Mouse (Mus musculus): Measurements from ENCODE around the gene Dhx37.
"Not testable (repeated sequence)": the region's sequence is repeated elsewhere in the genome, so short reads cannot be mapped to it uniquely, and the experiment has no call there.

Dhx37 gene

GRCm38 (mm10) chr5:125390906-125391477 lies 42.9 kb downstream of the Dhx37 start:
- in situ Hi-C loops (cut with MboI, MseI), result no loop called here

- in situ Hi-C loops (cut with MboI, MseI), result no loop called here
Measured at GRCm38 (mm10) chr5:125389579-125390441, 44.1 kb downstream of the Dhx37 start, which contains the start of gene Ubc. Gene Ubc (minus strand): TSS chr5:125390202.

- in situ Hi-C loops (cut with MboI, MseI), result no loop called here
Measured at GRCm38 (mm10) chr5:125389131-125389578, 44.8 kb downstream of the Dhx37 start, which contains the start of gene Gm10382. Gene Gm10382 (plus strand): TSS chr5:125389322.

GRCm38 (mm10) chr5:125388358-125389092 lies 45.4 kb downstream of the Dhx37 start:
- in situ Hi-C loops (cut with MboI, MseI), result no loop called here

GRCm38 (mm10) chr5:125387295-125387694 lies 46.6 kb downstream of the Dhx37 start:
- in situ Hi-C loops (cut with MboI, MseI), result not testable (repeated sequence)

GRCm38 (mm10) chr5:125385215-125385940 lies 48.5 kb downstream of the Dhx37 start:
- in situ Hi-C loops (cut with MboI, MseI), result no loop called here

- in situ Hi-C loops (cut with MboI, MseI), result no loop called here
Measured at GRCm38 (mm10) chr5:125384512-125385214, 49.3 kb downstream of the Dhx37 start.

GRCm38 (mm10) chr5:125383637-125384420 lies 50.1 kb downstream of the Dhx37 start:
- in situ Hi-C loops (cut with MboI, MseI), result no loop called here

GRCm38 (mm10) chr5:125382673-125383558 lies 51.0 kb downstream of the Dhx37 start:
- in situ Hi-C loops (cut with MboI, MseI), result no loop called here

- in situ Hi-C loops (cut with MboI, MseI), result no loop called here
Measured at GRCm38 (mm10) chr5:125381954-125382672, 51.8 kb downstream of the Dhx37 start.

GRCm38 (mm10) chr5:125378919-125379318 lies 55.0 kb downstream of the Dhx37 start:
- in situ Hi-C loops (cut with MboI, MseI), result no loop called here

GRCm38 (mm10) chr5:125377214-125377613 lies 56.7 kb downstream of the Dhx37 start:
- in situ Hi-C loops (cut with MboI, MseI), result no loop called here

GRCm38 (mm10) chr5:125375871-125376270 lies 58.0 kb downstream of the Dhx37 start:
- in situ Hi-C loops (cut with MboI, MseI), result no loop called here

GRCm38 (mm10) chr5:125372027-125372426 lies 61.9 kb downstream of the Dhx37 start:
- in situ Hi-C loops (cut with MboI, MseI), result no loop called here

- in situ Hi-C loops (cut with MboI, MseI), result no loop called here
Measured at GRCm38 (mm10) chr5:125370950-125371693, 62.8 kb downstream of the Dhx37 start.

- in situ Hi-C loops (cut with MboI, MseI), result no loop called here
Measured at GRCm38 (mm10) chr5:125368568-125368967, 65.4 kb downstream of the Dhx37 start.

GRCm38 (mm10) chr5:125368156-125368555 lies 65.8 kb downstream of the Dhx37 start:
- in situ Hi-C loops (cut with MboI, MseI), result no loop called here

All from regulatory T cell (primary cell).